Mouse (Mus musculus): ENCODE data around the gene Gm47791.
A peak's percentile ranks its signal among the peaks of the same experiment; 100 is the strongest.

The Gm47791 gene

GRCm38 (mm10) chr1:82724339-82725025, 46.6 kb downstream of the Gm47791 start, which contains the start of gene Mff:
Gene Mff, plus strand, starts transcription at chr1:82724890.
- DNase-seq (ENCODE audit: low read depth, low spot score), result peak; percentile 87
